Mouse (Mus musculus): ENCODE results near the gene Acox3.

DNA sequence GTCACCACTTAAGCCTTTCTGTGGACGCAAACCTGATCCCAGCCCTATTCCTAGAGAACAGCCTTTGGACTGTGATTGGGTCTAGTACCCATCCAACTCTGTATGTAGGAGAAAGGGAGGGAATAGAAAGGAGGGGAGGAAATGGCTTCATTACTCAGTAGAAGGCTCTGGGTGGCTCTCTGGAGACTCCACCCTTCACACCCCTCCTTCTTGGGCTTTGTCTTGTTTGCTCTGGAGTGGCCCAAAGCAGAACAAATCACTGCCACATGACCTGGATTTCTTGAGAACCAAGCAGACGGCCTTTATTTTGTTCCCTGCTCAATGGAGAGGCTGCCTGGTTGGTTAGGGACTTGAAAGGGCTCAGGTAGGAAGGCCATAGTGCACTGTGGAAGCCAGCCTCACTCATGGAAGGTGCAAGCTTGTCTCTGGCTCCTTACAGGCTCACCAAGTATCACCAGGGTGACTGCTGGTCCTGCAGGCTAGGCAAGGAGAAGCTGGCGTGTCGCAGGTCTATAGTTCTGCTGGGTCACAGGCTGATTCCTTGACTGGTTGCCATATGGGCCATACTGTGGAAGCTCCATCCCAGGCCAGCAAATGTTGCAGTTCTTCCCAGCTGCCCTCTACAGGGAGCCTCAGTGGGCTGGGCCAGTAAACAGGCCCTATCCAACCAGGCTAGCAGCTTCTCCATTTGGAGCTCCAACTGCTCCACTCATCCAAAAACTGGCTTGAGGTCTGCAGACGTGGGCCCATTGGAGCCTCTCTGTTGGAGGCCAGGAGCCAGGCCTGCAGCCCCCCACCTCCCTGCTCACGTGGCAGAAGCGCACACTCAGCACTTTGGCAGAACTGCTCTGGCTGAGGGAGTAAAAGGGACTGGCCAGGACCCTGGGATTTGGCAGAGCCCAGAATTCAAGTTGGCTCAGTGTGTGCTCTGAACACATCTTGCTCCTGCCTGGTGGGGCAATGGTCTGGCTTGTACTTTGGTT is 30.7 kb upstream of the Acox3 start:
- TF ChIP-seq EP300 (optimal IDR thresholded peaks at IDR 0.05) (no peak), CTCF (IDR thresholded peaks at IDR 0.05; ENCODE audit: low read depth) (no peak)
